Mouse (Mus musculus) spleen, adult 2 months (tissue): Measurements from ENCODE around the gene Ccsap. TPM values are rescaled to one million over a fixed set of nuclear protein-coding genes. Genes with fewer than 3 reads are reported as not detected.

Experiments
- DNase-seq, 2 experiments: peaks; one replicate each; pipeline versions ENCODE4 v3.0.0 to v3.0.0-alpha.2; 2012 to 2021; ENCODE audit warnings: low spot score in 2 of 2, low read depth in 1 of 2
- H3K27ac ChIP-seq: fragments of 200-500 bp; 2 replicates; pipeline ENCODE4 v1.5.1; 2012; ENCODE audit warnings: low read length, inconsistent platforms; ENCODE audit not compliant: insufficient read depth
- H3K27me3 ChIP-seq: fragments of 200-500 bp; 2 replicates; pipeline ENCODE4 v1.6.1; 2012; ENCODE audit warnings: mild to moderate bottlenecking, moderate library complexity, low read length, inconsistent platforms; ENCODE audit not compliant: control insufficient read depth, insufficient read depth
- H3K36me3 ChIP-seq: fragments of 200-500 bp; 2 replicates; pipeline ENCODE4 v1.6.1; 2012; ENCODE audit warnings: mild to moderate bottlenecking, low read length, inconsistent platforms; ENCODE audit not compliant: control insufficient read depth, insufficient read depth
- H3K4me1 ChIP-seq: fragments of 200-500 bp; 2 replicates; pipeline ENCODE4 v1.6.1; 2011; ENCODE audit warnings: inconsistent platforms; ENCODE audit not compliant: control insufficient read depth, insufficient read depth, insufficient read length
- H3K4me3 ChIP-seq: fragments of 200-500 bp; 2 replicates; pipeline ENCODE4 v1.5.1; 2011; ENCODE audit warnings: mild to moderate bottlenecking, inconsistent platforms; ENCODE audit not compliant: insufficient read depth, insufficient read length; ENCODE audit errors: extremely low read depth
- CTCF ChIP-seq: fragments of 200-500 bp; IDR thresholded peaks from 2 replicates; pipeline ENCODE4 v1.5.1; 2011; ENCODE audit warnings: mild to moderate bottlenecking, inconsistent platforms; ENCODE audit not compliant: insufficient read depth, insufficient read length, insufficient replicate concordance; ENCODE audit errors: extremely low read depth
- POLR2A ChIP-seq: fragments of 200-500 bp; IDR thresholded peaks from 2 replicates; pipeline ENCODE4 v1.6.1; 2011; ENCODE audit warnings: low read depth, low read length, inconsistent platforms
- WGBS: fragments of 180-500 bp; shearing (Covaris S2); methylation state at CpG from one replicate; pipeline ENCODE4 v1.1.7; 2018; 5-methylcytosine and 5-hydroxymethylcytosine counted together
- polyA plus RNA-seq: library from polyadenylated mRNA; depleted of rRNA; stranded (reverse); fragments of >200 nt; gene quantifications from 2 replicates; pipeline ENCODE4 v1.2.3, GENCODE M21; 2012

The Ccsap gene
- polyA plus RNA-seq, 1 experiment = 1.8 TPM

DNA sequence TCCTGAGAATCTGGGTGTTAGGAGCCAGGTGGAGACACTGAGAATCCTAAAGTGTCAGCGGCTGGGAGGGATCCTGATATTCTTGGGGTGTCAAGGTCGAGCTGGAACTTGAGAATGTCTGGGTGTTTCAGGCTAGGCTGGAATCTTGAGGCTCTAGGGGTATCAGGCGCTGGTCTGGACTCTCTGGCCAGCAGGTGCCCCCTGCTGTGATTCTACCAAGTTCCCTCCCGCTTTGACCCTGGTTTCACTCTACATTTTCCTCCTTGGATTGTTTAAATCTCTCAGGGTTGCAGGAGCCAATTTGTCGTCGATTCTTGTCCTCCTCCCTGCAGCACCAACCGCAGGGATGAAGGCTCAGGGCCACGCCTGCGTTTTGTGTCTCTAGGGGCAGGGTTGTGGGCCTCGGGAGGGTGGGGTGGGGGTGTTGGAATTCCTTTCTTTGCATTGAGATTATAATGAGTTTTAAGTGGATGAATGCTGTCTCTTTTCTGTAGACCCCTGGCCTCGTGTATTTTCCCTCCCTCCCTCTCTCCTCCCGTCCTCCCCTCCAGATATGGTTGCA lies 53.6 kb downstream of the Ccsap start:
- no peaks in the 10 kb centered on the region for H3K4me1 ChIP-seq
- H3K27me3 ChIP-seq = no peaks in the 10 kb centered on the region; the same call in 1 of the 2 replicates
- no peak overlapping the region for H3K27ac ChIP-seq
- H3K4me3 ChIP-seq = peak overlapping the region; percentile 77
- WGBS = 7% methylated on average over 12 of the region's 12 CpGs
- TF ChIP-seq POLR2A (no peak), CTCF (no peak)
- DNase-seq = no peak
- H3K36me3 ChIP-seq = no peaks in the 10 kb centered on the region

DNA sequence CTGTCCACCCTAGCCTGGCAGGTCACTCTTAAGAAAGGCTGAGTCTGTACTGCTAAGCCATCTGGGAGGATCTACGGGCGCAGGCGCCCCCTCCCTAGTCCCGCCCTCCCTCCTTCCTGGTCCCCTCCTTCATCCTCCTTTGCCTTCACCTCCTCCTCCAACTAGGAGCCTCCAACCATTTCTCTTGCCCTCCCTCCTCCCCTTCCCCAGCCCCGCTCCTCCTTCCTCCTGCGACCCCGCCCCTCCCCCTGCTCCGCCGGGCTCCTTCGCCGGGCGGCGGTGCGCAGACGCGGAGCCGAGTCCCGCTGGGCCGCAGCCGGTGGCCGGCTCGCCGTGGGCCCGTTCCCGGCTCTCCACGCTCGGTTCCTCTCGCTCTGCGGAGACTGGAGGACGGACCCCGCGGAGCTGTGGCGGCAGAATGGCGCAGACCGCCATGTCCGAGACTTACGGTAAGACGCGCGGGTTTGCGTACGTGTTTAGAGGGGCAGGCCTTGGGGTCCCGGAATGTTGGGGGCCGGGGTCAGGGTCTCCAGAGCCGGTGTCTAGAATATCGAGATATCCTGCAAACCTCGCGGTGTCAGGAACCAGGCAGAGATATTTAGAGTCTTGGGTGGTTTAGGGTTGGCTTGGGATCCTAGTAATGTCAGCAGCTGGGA lies 54.2 kb downstream of the Ccsap start, which contains the start of gene Rab4a:
Rab4a (plus strand) TSS at position 268 of the 656 bp plus-strand sequence.
- Histone ChIP-seq H3K4me3 (peak within 1 kb of the TSS; percentile 77), H3K4me1 (no peaks in the 10 kb centered on the region), H3K27me3 (no peaks in the 10 kb centered on the region; the same call in 1 of the 2 replicates), H3K27ac (0 out of 2 replicates have a peak within 1 kb of the TSS, but pooled peaks have one; percentile 39), H3K36me3 (no peaks in the 10 kb centered on the region)
- peak in 1 of 2 experiments; percentile 20 for DNase-seq
- under 1% methylated on average over 45 of the region's 48 CpGs for WGBS
- TF ChIP-seq POLR2A (no peak), CTCF (no peak)

- no peaks in the 10 kb centered on the region for H3K4me1 ChIP-seq
- no peaks in the 10 kb centered on the region for H3K36me3 ChIP-seq
- DNase-seq = no peak
- TF ChIP-seq POLR2A (no peak), CTCF (no peak)
- no peak overlapping the region for H3K27ac ChIP-seq
- H3K27me3 ChIP-seq = no peaks in the 10 kb centered on the region; the same call in 1 of the 2 replicates
- WGBS = 37% methylated on average over 15 of the region's 15 CpGs
- H3K4me3 ChIP-seq = peak overlapping the region; percentile 77; the same call in 1 of the 2 replicates
Measured at GRCm38 (mm10) chr8:123805209-123805717, 54.7 kb downstream of the Ccsap start.

GRCm38 (mm10) chr8:123804586-123804985 lies 55.4 kb downstream of the Ccsap start:
- no peak for DNase-seq
- Histone ChIP-seq H3K36me3 (no peaks in the 10 kb centered on the region), H3K4me1 (no peaks in the 10 kb centered on the region), H3K27ac (no peak overlapping the region), H3K27me3 (no peaks in the 10 kb centered on the region; the same call in 1 of the 2 replicates), H3K4me3 (no peak overlapping the region)
- WGBS = 82% methylated on average over 7 of the region's 7 CpGs
- TF ChIP-seq CTCF (no peak), POLR2A (no peak)

GRCm38 (mm10) chr8:123803639-123804038 lies 56.4 kb downstream of the Ccsap start:
- TF ChIP-seq POLR2A (no peak), CTCF (no peak)
- DNase-seq = no peak
- no peaks in the 10 kb centered on the region for H3K4me1 ChIP-seq
- no peak overlapping the region for H3K4me3 ChIP-seq
- no peaks in the 10 kb centered on the region; the same call in 1 of the 2 replicates for H3K27me3 ChIP-seq
- H3K36me3 ChIP-seq = no peaks in the 10 kb centered on the region
- 72% methylated on average over 1 of the region's 1 CpGs for WGBS
- H3K27ac ChIP-seq = no peak overlapping the region

DNA sequence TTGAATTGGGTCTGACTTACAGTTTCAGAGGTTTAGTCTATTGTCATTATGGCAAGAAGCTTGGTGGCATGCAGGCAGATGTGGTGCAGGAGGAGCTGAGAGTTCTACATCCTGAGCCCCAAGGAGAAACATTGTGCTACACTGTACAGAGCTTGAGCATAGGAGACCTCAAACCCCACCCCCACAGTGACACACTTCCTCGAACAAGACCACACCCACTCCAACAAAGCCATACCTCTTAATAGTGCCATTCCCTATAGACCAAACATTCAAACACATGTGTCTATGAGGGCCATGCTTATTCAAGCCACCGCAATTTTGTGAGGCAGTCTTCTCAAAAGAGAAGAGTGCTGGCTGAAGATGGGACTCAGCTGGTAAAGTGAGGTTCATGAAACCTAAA lies 58.5 kb downstream of the Ccsap start:
- Histone ChIP-seq H3K27ac (no peak overlapping the region), H3K4me3 (no peak overlapping the region), H3K27me3 (no peaks in the 10 kb centered on the region; the same call in 1 of the 2 replicates), H3K4me1 (no peaks in the 10 kb centered on the region), H3K36me3 (no peaks in the 10 kb centered on the region)
- TF ChIP-seq CTCF (no peak), POLR2A (no peak)
- WGBS = 93% methylated on average over 2 of the region's 2 CpGs
- no peak for DNase-seq
